Mouse (Mus musculus): Measurements from ENCODE around the gene Fam217b. TPM values are rescaled to one million over a fixed set of nuclear protein-coding genes. Genes with fewer than 3 reads are reported as not detected.

The Fam217b gene
- polyA plus RNA-seq, 1 experiment from 2014 or later, result 2.0 TPM

DNA sequence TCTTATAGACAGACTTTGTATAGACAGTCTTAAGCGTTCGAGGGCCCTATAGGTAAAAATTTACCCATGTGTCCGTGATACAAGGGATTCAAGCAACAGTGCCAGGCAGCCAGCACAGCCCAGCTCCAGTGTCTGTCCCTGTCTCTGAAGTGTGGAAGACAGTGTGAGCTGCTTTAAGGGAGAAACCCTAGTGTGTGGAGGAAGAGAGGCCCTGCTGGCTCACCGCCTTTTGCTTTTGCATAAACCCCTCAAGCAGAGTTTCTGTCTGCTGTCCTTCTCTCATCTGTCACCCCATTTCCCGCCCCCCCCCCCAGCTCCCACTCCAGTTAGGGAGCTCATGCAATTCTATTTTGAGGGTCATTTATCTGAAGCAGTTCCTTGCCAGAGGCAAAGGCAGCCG, 7.3 kb downstream of the Fam217b start:
- Histone ChIP-seq H3K27me3 (0 out of 2 replicates have a peak, but pooled peaks cover 5% of the 10 kb centered on the region), H3K36me3 (no peaks in the 10 kb centered on the region), H3K4me2 (replicated peaks) (no peak overlapping the region), H3K4me3 (no peak overlapping the region), H3K4me1 (peaks cover 4% of the 10 kb centered on the region; the same call in 1 of the 2 replicates), H3K9me3 (no peaks in the 10 kb centered on the region; the same call in 1 of the 2 replicates), H3K9ac (replicated peaks) (no peak overlapping the region), H3K27ac (replicated peaks) (peak overlapping the region; percentile 52)
- WGBS, result 51% methylated on average over 6 of the region's 6 CpGs
- ATAC-seq (ENCODE audit: low FRiP score, low read depth), result no peak

DNA sequence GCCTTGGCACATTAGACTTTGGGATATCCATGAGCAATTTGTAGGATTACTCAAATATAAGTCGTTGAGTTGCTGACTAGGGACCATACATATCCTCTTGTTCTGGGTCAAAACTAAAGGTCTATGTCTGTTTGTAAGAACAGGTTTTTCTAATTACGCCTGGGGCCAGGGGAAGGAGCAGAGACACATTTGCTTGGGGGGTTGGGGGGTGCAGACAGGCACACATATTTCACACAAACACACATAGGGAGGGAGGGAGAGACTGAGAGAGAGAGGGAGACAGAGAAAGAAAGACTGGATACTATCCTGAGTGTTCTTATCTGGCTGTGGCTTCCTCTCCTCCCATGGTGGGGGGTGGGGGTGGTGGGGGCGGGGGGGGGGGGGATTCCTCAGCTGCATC, 7.9 kb downstream of the Fam217b start:
- Histone ChIP-seq H3K27ac (replicated peaks) (peak overlapping the region; percentile 61; the same call in 1 of the 2 replicates), H3K36me3 (no peaks in the 10 kb centered on the region), H3K9ac (replicated peaks) (no peak overlapping the region), H3K4me2 (replicated peaks) (no peak overlapping the region), H3K9me3 (no peaks in the 10 kb centered on the region; the same call in 1 of the 2 replicates), H3K4me3 (no peak overlapping the region), H3K27me3 (no peaks in the 10 kb centered on the region), H3K4me1 (peaks cover 4% of the 10 kb centered on the region; the same call in 1 of the 2 replicates)
- 40% methylated on average over 3 of the region's 3 CpGs for WGBS
- no peak for ATAC-seq (ENCODE audit: low FRiP score, low read depth)

DNA sequence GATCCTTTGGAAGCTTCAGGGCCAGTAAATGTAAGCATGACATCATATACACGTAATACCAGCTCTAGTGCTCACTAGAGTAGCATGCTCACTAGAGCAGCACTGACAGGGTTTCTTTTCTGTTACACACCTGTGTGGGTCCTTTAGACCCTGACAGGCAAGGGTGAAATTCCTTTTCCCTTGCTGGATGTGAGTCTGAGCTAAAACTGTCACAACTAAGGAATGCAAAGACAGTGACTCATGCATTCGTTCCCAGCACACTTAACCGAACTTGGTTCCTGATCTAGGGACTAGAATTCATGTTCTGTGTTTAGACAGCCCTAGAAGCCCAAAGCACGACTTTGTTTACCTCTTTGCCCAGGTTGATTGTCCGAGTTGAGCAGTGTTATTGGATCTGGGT, 8.9 kb downstream of the Fam217b start:
- WGBS, result 84% methylated on average over 5 of the region's 5 CpGs
- Histone ChIP-seq H3K4me3 (no peak overlapping the region), H3K4me2 (replicated peaks) (no peak overlapping the region), H3K27me3 (no peaks in the 10 kb centered on the region), H3K9me3 (no peaks in the 10 kb centered on the region; the same call in 1 of the 2 replicates), H3K9ac (replicated peaks) (no peak overlapping the region), H3K4me1 (peaks cover 4% of the 10 kb centered on the region; the same call in 1 of the 2 replicates), H3K27ac (replicated peaks) (0 out of 2 replicates have a peak overlapping the region, but pooled peaks have one; percentile 25), H3K36me3 (no peaks in the 10 kb centered on the region)
- no peak for ATAC-seq (ENCODE audit: low FRiP score, low read depth)

DNA sequence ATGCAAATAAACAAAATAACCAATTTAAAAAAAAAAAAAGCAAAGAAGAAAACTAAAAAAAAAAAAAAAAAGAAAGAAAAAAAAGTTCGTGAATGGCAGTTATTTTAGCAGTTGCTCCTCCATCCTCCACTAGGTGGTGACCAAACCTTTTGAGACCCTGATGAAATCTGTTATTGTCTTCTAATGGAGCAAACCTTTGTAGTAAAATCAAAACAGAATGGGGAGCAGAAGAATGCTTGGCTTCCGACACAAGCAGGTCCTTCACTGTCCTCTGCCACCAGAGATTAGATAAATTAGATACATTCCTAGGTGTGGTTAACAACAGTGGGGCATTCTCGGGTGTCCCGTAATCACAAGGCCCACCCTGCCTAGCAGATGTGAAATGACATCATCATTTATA, 11.9 kb downstream of the Fam217b start:
- no peak for ATAC-seq (ENCODE audit: low FRiP score, low read depth)
- 59% methylated on average over 4 of the region's 4 CpGs for WGBS

DNA sequence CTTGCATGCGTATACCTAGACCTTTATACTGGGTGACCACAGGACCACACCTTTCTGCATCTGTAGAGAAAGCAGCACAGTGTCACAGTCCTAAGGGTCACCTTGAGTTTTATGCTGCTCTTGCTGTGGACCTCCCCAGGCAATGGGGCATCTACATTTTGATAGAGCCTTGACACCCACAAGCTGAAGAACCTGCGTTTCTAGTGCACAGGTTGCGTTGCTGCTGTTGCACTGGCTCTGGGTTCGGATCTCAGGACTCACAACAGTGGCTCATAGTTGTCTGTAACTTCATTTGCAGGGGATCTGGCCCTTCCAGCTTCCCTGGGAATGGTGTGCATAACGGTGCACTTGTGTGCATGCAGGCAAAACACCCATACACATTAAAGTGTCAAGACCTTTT, 12.9 kb downstream of the Fam217b start:
- 80% methylated on average over 5 of the region's 5 CpGs for WGBS
- Histone ChIP-seq H3K27ac (replicated peaks) (no peak overlapping the region), H3K36me3 (no peaks in the 10 kb centered on the region), H3K9ac (replicated peaks) (no peak overlapping the region), H3K4me2 (replicated peaks) (no peak overlapping the region), H3K9me3 (no peaks in the 10 kb centered on the region), H3K4me1 (0 out of 2 replicates have a peak, but pooled peaks cover 6% of the 10 kb centered on the region), H3K4me3 (no peak overlapping the region), H3K27me3 (no peaks in the 10 kb centered on the region)
- ATAC-seq (ENCODE audit: low FRiP score, low read depth), result no peak

More for the DNA sequence above, 11.9 kb downstream of the Fam217b start:
- H3K4me1 ChIP-seq, result peaks cover 4% of the 10 kb centered on the region; the same call in 1 of the 2 replicates
- no peak overlapping the region for H3K9ac ChIP-seq (replicated peaks)
- H3K36me3 ChIP-seq, result no peaks in the 10 kb centered on the region
- H3K4me2 ChIP-seq (replicated peaks), result no peak overlapping the region
- no peak overlapping the region for H3K4me3 ChIP-seq
- H3K9me3 ChIP-seq, result no peaks in the 10 kb centered on the region
- no peak overlapping the region for H3K27ac ChIP-seq (replicated peaks)
- no peaks in the 10 kb centered on the region for H3K27me3 ChIP-seq

DNA sequence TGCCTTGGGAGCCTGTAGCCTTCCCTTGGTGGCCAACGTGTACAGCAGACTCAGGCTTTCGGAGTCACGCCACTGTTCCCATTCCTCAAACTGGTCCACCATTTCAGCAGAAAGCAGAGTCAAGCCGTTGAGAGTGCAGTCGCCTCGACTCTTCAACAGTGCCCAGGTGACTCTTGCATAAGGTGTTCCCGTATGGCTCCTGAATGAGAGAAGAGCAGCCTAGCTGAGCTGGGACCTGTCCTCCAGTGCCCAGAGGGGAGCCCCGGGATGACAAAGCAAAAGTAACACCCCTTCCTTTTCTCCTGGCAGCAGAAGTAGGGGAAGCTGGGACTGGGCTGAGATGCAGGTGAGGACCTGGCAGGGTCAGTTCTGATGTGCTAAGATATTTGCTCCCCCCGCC, 13.9 kb downstream of the Fam217b start:
- Histone ChIP-seq H3K27me3 (no peaks in the 10 kb centered on the region), H3K9ac (replicated peaks) (no peak overlapping the region), H3K27ac (replicated peaks) (no peak overlapping the region), H3K4me2 (replicated peaks) (no peak overlapping the region), H3K9me3 (no peaks in the 10 kb centered on the region), H3K4me1 (0 out of 2 replicates have a peak, but pooled peaks cover 3% of the 10 kb centered on the region), H3K36me3 (no peaks in the 10 kb centered on the region), H3K4me3 (no peak overlapping the region)
- 84% methylated on average over 9 of the region's 9 CpGs for WGBS
- ATAC-seq (ENCODE audit: low FRiP score, low read depth), result no peak

DNA sequence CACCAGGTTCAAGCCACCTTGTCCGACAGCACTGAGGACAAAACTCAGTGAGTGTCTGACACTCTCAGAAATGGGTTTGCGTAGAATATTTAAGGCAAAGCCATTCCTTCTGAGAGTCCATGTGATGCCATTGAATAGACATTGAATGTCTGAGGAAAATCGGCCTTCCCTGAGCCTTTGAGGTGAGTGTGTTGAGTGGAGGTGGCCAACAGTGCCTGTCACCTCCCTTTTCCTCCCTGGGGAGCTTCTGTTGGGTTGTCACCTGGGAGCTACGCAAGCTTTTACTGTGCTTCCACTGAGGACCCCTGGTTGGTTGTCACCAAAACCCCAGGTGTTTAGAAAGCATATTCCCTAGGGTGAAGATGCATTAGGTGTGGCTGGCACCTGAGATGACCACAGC, 14.4 kb downstream of the Fam217b start:
- Histone ChIP-seq H3K4me2 (replicated peaks) (no peak overlapping the region), H3K9ac (replicated peaks) (no peak overlapping the region), H3K36me3 (no peaks in the 10 kb centered on the region), H3K4me1 (0 out of 2 replicates have a peak, but pooled peaks cover 3% of the 10 kb centered on the region), H3K27me3 (no peaks in the 10 kb centered on the region), H3K9me3 (no peaks in the 10 kb centered on the region), H3K4me3 (no peak overlapping the region), H3K27ac (replicated peaks) (no peak overlapping the region)
- WGBS, result 91% methylated on average over 4 of the region's 4 CpGs
- no peak for ATAC-seq (ENCODE audit: low FRiP score, low read depth)

DNA sequence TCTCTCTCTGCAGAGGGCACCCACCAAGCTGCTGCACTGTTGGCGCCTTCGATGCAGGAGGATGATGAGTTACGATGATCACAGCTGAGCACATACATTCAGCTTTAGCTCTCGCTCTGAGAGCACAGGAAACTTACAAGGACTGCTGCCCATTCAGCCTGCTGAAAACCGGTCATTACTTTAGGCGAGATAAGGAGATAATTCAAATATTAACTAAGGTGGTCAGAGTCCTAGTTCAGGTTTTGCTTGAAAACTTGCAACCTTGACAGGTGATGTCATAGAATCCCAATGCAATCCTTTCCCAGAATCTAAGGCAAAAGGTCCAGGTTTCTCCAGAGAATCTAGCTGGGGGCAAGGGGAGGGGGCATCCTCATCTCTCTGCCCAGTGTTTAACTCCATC, 15.1 kb downstream of the Fam217b start:
- no peak for ATAC-seq (ENCODE audit: low FRiP score, low read depth)
- 92% methylated on average over 6 of the region's 6 CpGs for WGBS
- no peaks in the 10 kb centered on the region for H3K27me3 ChIP-seq
- H3K9me3 ChIP-seq, result no peaks in the 10 kb centered on the region
- H3K36me3 ChIP-seq, result no peaks in the 10 kb centered on the region
- no peak overlapping the region for H3K4me2 ChIP-seq (replicated peaks)
- H3K27ac ChIP-seq (replicated peaks), result no peak overlapping the region
- no peak overlapping the region for H3K4me3 ChIP-seq
- H3K9ac ChIP-seq (replicated peaks), result no peak overlapping the region
- 0 out of 2 replicates have a peak, but pooled peaks cover 3% of the 10 kb centered on the region for H3K4me1 ChIP-seq

DNA sequence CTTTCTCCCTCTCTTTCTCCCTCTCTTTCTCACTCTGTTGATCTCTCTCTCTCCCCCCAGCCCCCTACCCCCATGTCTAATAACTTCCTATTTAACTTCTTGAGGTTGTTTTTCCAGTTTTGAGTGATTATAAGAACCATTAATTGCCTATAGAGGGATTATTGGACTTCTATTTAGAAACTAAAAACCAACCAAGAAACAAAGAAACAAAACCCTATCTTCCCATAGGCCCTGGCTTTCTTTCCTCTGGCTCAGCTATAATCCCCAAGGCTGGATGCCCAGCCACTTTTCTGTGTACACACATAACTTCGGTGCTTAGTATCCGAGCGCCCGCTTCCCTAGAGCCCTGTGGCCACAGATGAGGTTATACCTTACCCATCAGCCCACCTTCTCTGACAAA, 15.9 kb downstream of the Fam217b start, which contains the start of gene Cdh26:
Gene Cdh26, plus strand, starts transcription at position 301 of the 400 bp plus-strand sequence.
- WGBS, result 82% methylated on average over 4 of the region's 4 CpGs
- no peak within 1 kb of the TSS for H3K27ac ChIP-seq (replicated peaks)
- H3K9me3 ChIP-seq, result no peaks in the 10 kb centered on the region
- no peak for ATAC-seq (ENCODE audit: low FRiP score, low read depth)
- no peak within 1 kb of the TSS for H3K4me2 ChIP-seq (replicated peaks)
- H3K4me3 ChIP-seq, result no peak within 1 kb of the TSS
- no peaks in the 10 kb centered on the region for H3K27me3 ChIP-seq
- no peaks in the 10 kb centered on the region for H3K36me3 ChIP-seq
- 0 out of 2 replicates have a peak, but pooled peaks cover 3% of the 10 kb centered on the region for H3K4me1 ChIP-seq
- H3K9ac ChIP-seq (replicated peaks), result no peak within 1 kb of the TSS

DNA sequence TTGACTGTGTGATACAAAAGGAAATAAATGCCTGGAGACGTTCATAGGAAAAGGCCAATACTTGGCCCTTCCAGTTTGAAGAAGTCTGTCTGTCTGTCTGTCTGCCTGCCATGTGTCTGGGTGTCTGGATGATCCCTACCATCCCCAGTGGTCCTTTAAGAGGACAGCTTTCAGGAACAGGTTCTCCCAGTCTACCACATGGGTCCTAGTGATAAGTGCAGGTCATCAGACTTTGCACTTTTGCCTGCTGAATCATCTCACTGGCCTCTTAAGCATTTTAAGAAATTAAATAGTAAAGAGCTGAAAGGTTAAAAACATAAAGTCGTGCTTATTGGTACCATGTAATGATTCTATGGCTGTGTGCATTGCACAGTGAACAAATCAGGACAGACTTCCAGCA, 19.2 kb downstream of the Fam217b start:
- Histone ChIP-seq H3K36me3 (no peaks in the 10 kb centered on the region), H3K9me3 (no peaks in the 10 kb centered on the region), H3K9ac (replicated peaks) (no peak overlapping the region), H3K4me3 (no peak overlapping the region), H3K4me1 (0 out of 2 replicates have a peak, but pooled peaks cover 3% of the 10 kb centered on the region), H3K4me2 (replicated peaks) (no peak overlapping the region), H3K27me3 (no peaks in the 10 kb centered on the region), H3K27ac (replicated peaks) (no peak overlapping the region)
- ATAC-seq (ENCODE audit: low FRiP score, low read depth), result no peak
- 79% methylated on average over 2 of the region's 2 CpGs for WGBS

DNA sequence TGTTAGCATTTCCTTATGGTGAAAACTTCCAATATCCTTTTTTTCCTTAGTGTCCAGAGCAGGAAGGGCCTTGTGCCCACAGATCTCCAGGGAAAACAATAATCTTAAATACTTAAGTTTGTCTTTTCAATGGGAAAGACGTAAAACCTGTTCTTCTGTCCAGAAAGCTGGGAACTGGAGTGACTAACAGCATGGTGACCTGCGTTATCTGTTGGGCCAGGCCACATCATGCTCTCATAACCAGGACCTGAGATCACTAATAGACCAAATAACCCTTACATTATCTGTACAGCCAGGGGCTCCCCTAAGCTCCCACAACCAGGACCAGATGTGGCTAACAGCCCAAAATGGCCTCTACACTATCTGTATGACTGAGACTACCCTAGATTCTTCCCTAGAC, 19.6 kb downstream of the Fam217b start:
- no peaks in the 10 kb centered on the region for H3K27me3 ChIP-seq
- no peak overlapping the region for H3K4me3 ChIP-seq
- no peak overlapping the region for H3K4me2 ChIP-seq (replicated peaks)
- H3K27ac ChIP-seq (replicated peaks), result no peak overlapping the region
- H3K36me3 ChIP-seq, result no peaks in the 10 kb centered on the region
- 90% methylated on average over 2 of the region's 2 CpGs for WGBS
- H3K9me3 ChIP-seq, result no peaks in the 10 kb centered on the region
- no peak for ATAC-seq (ENCODE audit: low FRiP score, low read depth)
- H3K4me1 ChIP-seq, result 0 out of 2 replicates have a peak, but pooled peaks cover 3% of the 10 kb centered on the region
- H3K9ac ChIP-seq (replicated peaks), result no peak overlapping the region

DNA sequence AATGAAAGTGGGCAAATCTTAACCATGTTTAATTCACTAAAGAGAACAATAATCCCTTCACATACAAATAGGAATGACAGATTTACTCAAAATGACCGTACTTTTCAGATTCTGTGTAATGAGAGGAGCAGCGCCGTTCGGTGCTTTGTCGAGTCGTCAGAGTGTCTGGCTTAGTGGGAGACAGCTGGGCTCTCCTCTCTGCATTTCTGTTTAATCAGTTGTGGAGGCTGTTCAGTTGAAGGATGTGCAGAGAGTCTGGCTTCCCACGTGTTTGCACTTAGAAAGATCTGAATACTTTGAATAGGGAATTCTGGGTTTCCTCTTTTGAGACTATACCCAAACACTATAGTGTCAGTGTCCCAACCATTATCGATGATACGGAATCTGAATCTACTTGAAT, 23.0 kb downstream of the Fam217b start:
- Histone ChIP-seq H3K4me3 (no peak overlapping the region), H3K36me3 (no peaks in the 10 kb centered on the region), H3K4me2 (replicated peaks) (no peak overlapping the region), H3K9ac (replicated peaks) (no peak overlapping the region), H3K27me3 (no peaks in the 10 kb centered on the region), H3K4me1 (no peaks in the 10 kb centered on the region), H3K9me3 (no peaks in the 10 kb centered on the region), H3K27ac (replicated peaks) (no peak overlapping the region)
- 65% methylated on average over 9 of the region's 9 CpGs for WGBS
- no peak for ATAC-seq (ENCODE audit: low FRiP score, low read depth)

DNA sequence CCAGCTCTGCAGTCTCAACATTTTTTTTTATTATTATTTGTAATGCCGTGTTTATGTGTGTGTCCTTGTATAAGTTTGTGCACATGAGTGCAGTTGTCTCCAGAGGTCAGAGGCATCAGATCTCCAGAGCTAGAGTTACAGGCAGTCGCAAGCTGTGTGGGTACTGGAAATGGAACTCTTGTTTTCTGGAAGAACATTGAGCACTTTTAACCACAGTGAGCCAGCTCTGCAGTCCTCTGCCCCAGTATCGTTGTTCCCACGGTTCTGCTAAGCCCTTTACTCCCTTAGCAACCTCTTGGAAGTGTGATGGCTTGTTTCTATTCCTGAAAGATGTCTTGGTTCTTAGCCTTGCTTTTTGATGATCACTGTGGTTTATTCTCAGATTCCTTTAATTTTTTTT, 35.1 kb downstream of the Fam217b start:
- Histone ChIP-seq H3K4me2 (replicated peaks) (no peak overlapping the region), H3K36me3 (no peaks in the 10 kb centered on the region), H3K27ac (replicated peaks) (no peak overlapping the region), H3K4me1 (no peaks in the 10 kb centered on the region), H3K9me3 (no peaks in the 10 kb centered on the region), H3K27me3 (no peaks in the 10 kb centered on the region), H3K9ac (replicated peaks) (no peak overlapping the region), H3K4me3 (no peak overlapping the region)
- WGBS, result 88% methylated on average over 4 of the region's 4 CpGs
- no peak for ATAC-seq (ENCODE audit: low FRiP score, low read depth)
